Mouse (Mus musculus) hematopoietic stem cell, adult 5-6 weeks (primary cell): ENCODE results near the gene Ndufb6. TPM values are rescaled to one million over a fixed set of nuclear protein-coding genes. Genes with fewer than 3 reads are reported as not detected.
"Not testable (repeated sequence)": the region's sequence is repeated elsewhere in the genome, so short reads cannot be mapped to it uniquely, and the experiment has no call there.

Experiments used
- ATAC-seq, 2 experiments: fragments of 125-278 bp in 1 of 2; replicated peaks in 1 of 2; 2 replicates each; pipeline ENCODE4 v1.8.0; 2016 to 2017; ENCODE audit warnings: inconsistent platforms in 2 of 2, mild to moderate bottlenecking in 2 of 2, moderate number of reproducible peaks in 2 of 2, low read depth in 1 of 2, moderate TSS enrichment in 1 of 2; ENCODE audit not compliant: low FRiP score in 2 of 2, poor library complexity in 2 of 2, severe bottlenecking in 2 of 2, insufficient read depth in 1 of 2, low TSS enrichment in 1 of 2
- total RNA-seq: library from RNA; stranded (forward); fragments of 172-1452, 232-1000 nt; gene quantifications from 2 replicates; pipeline ENCODE4 v1.2.3, GENCODE M21; 2017

Gene Ndufb6
- 43.8 and 50.3 TPM in 2 replicates for total RNA-seq

DNA sequence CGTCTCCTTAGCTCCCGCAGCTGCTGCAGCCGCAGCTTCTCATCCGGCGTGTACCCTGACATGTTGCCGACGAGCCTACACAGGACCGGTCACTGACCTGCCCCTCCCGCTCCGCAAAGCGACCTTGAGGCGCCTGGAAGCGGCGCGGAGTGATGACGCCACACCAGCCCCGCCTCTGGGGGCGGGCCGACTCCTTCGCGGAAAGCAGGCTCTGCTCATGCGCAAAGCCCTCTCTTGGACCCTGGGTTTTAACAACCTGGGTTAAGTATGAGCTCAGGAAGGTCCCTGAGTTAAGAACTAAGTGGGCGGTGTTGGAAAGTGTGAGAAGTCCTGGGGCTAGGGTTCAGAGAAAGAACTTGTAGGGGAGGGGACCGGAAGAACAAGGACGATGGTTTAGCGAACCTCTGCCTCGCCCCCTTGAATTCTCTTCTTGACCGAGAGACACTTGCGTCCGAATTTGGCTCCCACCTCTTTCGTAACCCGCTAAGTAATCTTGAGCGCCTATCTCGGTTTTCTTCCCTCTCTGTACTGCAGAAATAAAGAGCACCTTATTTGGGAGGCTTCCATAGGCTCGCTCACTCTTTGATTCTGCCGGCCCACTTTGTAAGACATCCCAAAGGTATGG lies at the start of gene Ndufb6:
TSS of gene Ndufb6 (minus strand) at position 146 of the 625 bp plus-strand sequence.
- ATAC-seq = peak; percentile 94 to 96

DNA sequence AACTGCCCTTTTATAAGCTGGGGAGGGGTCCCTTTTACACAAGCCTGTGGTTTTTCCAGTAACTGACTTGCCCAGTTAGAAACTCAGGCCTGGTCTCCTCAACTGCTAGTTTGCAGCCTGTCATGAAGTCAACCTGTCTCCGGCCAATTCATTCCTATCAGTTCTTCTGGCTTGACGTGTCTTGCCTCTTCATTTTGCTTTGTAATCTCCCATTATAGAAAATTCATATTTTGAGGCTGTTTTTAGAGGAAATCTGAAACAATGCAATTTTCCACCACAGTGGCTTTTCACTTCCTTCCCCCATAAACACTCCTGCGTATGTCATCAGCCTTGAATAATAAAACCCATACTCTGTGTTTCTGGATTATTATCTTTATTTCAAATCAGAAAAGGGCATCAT lies 47.9 kb upstream of the Ndufb6 start:
- ATAC-seq = peak; percentile 29 to 32; a peak in 3 of 4 replicates

DNA sequence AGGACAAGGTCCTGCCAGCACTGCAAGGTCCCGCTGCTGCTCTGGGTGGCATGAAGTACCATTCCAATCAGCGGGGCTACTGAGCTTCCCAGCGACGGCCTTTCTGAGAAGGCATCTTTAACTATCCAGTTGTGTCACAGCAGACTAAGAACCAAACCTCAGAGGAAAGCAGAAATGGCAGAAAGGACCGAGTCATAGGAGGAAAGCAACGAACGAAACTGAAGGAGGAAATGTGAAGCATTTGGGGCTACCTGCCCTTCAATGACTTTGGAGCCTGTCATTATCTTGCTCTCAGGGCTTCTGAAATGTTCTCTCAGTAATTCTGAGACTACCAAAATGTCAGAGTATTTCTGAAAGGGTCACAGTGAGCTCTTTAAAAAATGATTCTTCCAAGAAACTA lies 45.4 kb upstream of the Ndufb6 start:
- 0 out of 4 replicates have a peak, but pooled peaks of 1 of the 2 experiments have one; percentile 8 for ATAC-seq

DNA sequence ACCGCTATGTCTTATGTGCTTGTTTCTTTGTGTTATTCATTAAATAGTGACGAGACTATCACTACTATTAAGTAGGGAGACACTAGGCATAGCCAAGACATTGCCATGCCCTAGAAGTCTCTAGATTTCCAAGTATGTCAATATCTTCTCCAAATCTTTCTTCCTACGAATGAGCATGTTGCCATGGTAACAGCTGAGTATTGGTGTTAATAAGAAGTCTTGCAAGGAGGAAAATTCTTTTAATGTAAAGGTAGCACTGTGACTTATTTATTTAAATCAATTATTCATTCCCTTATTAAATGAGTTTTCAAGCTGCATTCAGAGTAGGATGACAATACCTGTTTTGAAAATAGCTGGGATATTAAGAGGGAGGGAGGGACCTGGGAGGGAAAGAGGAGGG lies 38.2 kb upstream of the Ndufb6 start:
- ATAC-seq = no peak

DNA sequence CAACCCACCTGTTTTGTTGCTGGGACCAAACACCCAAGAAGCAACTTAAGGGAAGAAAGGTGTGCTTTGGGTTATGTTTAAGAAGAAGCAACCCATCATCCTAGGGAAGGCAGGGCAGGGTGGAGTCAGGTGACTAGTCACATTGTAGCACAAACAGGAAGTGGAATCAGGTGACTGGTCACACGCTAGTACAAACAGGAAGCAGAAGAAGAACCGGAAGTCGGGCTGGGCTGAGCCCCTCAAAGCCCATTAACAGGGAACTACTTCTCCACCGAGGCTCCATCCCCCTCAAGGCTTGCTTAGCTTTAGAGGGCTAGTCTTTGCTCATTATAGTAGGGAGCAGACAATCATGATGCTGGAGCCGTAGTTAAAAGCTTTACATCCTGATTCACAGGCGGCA lies 33.8 kb upstream of the Ndufb6 start:
- ATAC-seq = peak; percentile 60 to 72

DNA sequence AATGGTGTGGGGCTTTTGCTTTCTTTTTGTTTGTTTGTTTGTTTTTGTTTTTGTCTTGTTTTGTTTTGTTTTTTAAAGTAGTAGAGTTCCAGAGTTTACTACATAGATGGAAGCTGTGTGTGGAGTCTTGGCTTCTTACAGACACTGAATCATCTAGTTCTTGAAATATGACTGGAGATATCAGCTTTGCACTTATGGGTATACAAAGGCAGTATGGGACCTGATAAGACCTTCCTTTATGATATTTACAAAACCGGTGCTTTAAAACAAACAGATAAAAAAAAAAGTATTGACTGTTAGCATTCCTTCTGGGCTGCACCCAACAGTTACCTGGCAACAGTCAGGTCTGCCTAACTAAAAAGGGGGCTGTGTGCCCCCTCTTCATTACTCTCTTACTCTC lies 33.0 kb upstream of the Ndufb6 start:
- no peak for ATAC-seq

DNA sequence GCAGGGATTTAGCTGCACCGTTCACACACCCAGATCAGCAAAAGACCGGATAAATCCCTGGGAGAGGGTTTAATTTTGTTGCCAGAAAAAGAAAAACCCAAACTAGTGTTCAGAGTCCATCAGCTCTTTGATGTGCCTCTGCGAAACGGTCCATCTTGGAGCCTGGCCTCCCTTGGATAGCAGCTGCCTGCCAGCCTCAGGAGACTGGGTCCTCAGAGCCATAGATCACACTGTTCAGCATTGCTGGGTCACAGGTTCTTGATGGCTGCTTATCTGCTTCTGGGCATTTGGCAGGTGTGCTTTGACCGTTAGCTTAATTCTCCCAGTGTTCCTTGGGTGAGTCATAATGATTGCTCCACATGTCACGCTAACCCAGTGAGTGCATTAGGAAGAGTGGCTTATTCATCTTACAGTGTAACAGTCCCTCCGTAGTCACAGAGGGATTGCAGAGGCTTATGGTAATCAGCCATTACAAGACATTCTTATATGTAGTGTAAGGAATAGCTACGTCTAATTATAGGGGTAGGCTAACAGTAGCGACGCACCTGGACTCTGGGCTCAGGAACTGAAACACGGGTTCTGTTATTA lies 31.7 kb upstream of the Ndufb6 start:
- ATAC-seq = no peak

DNA sequence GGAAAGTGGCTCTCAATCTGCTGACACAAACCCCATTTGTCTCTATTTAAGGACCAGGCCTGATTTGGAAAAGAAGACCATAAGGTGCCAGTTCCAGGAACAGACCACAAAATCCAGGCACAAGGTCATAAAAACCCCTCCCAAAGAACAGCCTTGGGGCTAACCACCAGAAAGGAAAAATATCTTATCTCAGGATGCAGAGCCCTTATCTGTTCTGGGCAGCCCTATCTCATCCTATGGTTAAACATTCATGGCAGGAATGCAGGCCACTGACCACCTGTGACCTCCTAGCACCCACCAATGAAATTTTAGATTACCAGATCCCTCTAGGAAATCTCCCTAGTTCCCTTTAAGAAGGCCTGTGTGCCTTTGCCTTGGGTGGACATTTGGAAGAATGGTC lies 30.5 kb upstream of the Ndufb6 start:
- peak in 1 of 2 experiments; percentile 16; a peak in 1 of 4 replicates for ATAC-seq

DNA sequence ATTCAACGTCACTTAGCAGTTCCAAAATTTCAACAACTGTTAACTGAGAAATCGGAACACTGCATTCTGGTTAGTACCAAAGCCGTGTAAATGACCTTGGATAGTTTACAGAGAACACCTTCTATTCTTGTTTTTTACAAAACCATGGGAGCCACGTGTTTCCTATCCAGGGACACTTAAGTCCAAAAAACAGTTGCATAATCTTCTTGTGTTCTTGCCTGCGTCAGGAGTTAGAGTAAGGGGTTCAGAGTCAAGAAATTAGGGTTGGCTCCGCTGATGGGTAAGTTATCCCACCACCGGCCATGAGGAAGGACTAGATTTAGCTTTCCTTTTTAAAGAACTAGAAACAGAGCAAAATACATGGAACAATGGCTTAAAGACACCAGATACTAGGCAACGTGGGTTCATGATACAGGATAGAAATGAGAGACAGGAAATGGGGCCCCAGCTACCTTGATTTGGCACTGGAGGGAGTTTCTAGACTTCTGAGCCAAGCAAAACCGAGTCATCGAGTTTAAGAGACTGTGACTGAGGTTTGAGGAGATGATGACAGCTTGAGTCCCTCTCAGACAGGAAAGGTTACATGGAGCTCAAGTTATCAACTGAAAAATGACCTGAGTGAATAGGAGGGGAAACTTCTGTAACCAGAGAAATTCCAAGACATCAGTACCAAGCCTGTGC lies 23.4 kb upstream of the Ndufb6 start:
- no peak for ATAC-seq

DNA sequence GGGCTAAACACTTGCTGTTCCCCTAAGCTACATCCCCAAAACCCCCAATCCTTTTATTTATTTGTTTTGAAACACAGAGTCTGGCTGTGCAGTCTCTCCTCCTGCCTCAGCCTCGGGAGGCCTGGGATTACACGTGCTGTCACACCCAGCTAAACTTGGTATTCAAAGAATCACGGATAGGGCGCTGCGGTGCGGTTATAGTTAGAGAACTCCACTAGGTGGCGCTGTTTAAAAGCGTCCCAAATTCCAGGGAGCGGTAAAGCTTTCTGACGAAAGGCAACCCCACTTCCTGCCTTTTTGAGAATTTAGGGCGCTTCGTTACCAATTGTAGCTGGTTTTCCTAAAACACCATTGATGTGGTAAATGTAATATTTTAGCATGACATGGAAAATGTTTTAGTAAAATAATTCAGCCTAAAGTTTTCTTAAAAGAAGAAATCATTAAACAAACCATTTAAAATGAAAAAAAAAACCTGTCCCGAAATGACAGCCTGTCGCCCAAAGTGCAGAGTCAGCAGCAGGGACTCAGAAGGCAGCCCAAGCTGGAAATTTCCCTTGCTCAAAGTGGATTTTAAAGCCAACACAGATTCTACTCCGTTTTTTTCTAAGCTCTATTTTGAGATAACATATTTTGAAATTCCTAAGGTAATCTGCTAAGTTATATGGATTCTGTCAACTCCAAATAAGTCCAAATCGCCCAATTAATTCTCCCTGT lies 22.0 kb upstream of the Ndufb6 start:
- peak; percentile 86 to 91 for ATAC-seq

DNA sequence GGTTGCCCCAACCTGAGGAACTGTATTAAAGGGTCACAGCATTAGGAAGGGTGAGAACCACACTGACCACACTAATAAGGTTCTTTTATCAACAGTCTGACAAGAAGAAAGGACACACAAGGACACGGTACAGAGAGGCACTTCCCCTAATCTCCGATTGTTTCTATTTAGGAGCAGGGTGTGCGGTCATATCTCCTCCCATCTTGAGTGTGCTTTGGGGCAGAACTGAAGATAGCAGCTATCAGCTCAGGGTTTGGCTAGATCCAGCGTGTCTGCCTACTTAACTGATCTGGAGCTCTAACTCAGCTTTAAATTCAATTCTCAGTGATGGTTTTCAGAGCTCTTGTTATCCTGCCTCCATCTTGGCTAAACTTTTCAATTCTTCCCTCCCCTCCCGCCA lies 19.9 kb upstream of the Ndufb6 start:
- ATAC-seq = 0 out of 4 replicates have a peak, but pooled peaks of 1 of the 2 experiments have one; percentile 51

DNA sequence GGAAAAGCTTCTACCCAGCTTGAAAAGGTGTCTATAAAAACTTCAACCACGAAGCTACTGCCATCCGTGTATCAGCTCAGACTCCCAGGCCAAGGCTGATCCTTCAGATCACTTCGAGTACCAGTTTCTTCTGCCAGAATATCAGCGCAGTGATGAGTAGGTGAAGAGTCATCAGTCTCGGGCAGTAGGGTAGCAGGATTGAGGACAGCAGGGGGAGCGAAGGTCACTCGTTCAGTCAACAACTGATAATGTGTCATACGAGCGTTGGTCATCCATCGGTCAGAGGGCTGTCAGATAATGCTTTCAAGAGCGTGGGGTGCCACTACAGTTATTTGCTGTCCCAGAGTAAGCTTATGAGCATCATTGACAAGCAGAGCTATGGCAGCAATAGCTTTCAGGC lies 12.3 kb upstream of the Ndufb6 start:
- ATAC-seq = not testable (repeated sequence)

DNA sequence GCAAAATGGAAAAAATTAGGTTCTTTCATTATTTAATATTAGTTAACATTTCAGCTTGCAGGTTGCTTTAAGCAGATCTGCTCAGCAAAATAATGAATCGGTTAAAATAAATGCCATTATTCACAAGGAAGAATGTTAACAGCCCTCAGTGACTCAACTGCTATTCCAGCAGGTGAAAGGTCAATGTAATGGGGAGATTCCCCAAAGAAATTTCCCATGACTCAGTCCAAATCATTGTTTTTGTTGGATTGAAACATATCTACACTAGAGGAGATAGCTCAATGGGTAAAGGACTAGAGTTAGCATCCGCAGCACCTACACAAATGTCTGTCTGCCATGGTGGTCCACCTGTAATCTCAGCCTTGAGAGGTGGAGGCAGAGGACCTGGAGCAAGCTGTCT lies 9.8 kb upstream of the Ndufb6 start:
- ATAC-seq = no peak

DNA sequence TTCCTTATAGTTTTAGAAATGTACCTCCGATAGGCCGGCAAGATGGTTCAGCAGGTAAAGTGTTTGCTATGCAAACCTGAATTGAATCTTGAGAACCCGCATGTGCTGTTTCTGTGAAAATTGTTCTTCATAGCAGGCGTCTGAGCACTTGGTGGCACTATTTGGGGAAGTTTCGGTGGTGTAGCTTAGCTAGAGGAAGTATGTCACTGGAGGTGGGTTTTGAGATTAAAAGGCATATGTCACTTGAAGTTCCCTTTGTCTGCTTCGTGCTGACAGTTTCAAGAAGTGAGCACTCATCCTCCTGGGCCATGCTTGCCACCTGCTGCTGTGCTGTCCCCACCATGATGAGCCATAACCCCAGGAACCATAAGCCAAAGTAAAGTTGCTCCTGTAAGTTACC lies 8.2 kb upstream of the Ndufb6 start:
- peak; percentile 93 to 95 for ATAC-seq

DNA sequence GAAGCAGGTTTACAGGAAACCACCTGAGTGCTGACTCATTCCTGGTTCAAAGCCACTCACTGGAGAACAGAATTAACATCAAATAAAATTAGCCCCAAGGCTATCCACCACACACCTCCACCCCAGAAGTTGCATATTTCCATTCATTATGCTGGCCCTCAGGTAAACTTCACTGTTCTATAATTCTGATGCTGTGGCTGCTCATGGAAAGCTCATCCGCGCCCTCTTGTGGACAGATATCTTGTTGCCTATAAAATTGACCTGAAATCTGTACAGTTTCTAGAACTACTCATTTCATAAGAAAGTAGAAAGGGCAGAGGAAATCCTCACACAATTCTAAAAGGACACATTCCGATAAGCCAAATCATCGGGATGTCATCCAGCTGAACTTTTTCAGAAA lies 6.4 kb upstream of the Ndufb6 start:
- peak; percentile 60 to 74; a peak in 3 of 4 replicates for ATAC-seq

DNA sequence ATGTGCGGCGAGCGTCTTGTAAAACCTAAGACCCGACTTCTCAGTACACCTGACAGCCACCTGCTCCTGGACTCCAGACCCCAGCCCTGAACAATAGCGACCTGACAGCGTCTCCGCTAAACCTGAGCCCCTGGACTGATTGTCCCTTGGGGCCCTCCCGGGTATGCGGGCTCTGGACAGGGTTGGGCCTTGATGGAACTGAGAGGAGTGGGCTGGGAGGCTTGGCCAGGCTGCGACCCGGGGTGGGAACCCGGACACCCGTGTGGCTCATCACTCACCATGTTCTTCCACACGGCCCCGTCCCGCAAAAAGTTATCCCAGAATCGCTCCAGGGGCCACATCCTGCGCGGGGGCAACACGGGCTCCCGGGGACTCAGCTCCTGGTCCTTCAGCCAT lies 343 bp downstream of the Ndufb6 start:
- ATAC-seq = peak; percentile 4 to 7; a peak in 1 of 4 replicates

DNA sequence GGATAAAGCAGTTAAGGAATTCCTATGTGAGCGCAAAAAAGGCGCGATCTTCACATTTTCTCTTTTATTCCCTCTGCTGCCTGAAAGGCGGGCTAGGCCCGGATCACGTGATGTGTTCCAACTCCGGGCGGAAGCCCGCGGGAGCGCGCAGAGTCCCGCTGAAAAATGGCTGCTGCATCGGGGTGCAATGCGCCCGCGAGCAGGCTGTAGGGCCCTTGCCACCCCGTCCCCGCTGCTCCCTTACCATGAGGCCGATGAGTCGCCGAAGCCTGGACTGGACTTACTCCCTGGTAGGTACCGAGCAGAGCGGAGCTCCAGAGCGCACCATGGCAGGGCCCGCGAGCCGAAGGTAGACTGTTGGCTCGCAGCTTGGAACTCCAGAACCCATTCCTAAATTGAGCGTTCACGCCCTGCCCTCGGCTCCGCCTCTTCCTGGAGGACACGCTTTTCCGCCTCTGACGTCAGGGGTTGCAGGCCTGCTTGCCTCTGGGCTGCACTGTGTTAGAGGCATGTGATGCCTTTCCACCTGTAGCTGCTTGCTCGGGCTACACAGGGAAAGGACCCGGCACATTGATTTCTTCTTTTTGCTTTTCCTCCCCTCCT lies 9.7 kb downstream of the Ndufb6 start, which contains the start of the genes Smim27 and Topors:
TSS of gene Smim27 (plus strand) at position 150 of the 603 bp plus-strand sequence.
TSS of gene Topors (minus strand) at position 421 of the 603 bp plus-strand sequence.
- ATAC-seq = peak; percentile 88 to 91
